Mouse (Mus musculus) CD4-positive, CD25-positive, alpha-beta regulatory T cell, adult 4 months (primary cell): ENCODE measurements around the gene Mcoln1. TPM values are rescaled to one million over a fixed set of nuclear protein-coding genes. Genes with fewer than 3 reads are reported as not detected.

Experiments
- ATAC-seq: one replicate; pipeline ENCODE4 v1.8.0; 2017
- polyA plus RNA-seq, 2 experiments: library from polyadenylated mRNA; unstranded; fragments of 100-300 nt; shearing (Covaris generic); gene quantifications; one replicate each; pipeline ENCODE4 v1.2.1; 2017

The Mcoln1 gene
- polyA plus RNA-seq, 2 experiments from 2014 or later, result 16.1 to 18.6 TPM

- peak; percentile 27 for ATAC-seq
Observed at GRCm38 (mm10) chr8:3499751-3500150, 506 bp upstream of the Mcoln1 start.

DNA sequence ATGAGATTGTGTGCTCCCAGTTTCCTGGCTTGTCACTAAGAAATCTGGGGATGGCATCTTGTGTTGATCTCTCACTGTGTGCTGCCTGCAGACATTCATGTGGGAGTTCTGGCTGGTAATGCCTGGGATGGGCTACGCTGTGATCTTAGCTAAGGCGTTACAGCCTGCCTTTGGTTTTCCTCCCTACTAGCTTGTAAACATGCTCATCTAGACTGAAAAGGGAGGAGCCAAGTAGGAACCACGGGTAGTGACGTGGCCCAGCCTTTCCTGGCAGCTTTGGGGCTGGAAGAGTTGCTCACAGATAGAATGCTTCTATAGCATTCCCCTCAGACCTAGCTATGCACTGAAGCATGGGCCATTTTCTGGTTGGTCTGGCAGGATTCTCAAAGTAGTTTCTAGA lies 2.0 kb downstream of the Mcoln1 start:
- no peak for ATAC-seq

DNA sequence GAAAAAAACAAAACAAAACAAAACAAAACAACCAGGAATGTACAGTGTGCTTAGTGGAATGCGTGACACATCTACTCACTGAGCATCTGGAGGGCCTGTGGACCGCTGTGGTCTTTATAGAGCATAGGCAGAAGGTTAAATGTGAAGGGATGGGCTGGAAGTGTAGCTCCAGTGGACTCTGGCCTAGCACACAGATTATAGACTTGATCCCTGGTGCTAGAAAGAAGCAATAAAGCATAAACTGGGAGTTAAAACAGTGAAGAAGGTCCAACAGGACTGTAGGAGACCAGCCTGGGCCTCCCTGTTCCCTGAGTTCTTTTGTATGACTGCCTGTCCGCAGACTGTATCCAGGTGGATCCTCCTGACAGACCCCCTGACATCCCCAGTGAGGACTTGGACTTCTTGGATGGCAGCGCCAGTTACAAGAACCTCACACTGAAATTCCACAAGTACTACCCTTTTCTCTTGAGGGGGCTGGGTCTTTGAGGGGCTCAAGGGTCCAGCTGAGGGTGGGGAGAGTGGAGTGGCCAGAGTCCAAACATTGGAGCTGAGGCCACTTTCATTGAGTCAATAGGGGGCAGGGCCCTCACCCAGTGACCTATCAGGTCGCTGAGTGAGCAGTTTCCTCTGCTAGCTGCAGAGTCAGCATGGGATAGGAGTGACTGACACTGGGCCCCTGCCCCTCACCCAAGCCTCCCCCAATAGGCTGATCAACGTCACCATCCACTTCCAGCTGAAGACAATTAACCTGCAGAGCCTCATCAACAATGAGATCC lies 7.9 kb downstream of the Mcoln1 start:
- ATAC-seq, result no peak

DNA sequence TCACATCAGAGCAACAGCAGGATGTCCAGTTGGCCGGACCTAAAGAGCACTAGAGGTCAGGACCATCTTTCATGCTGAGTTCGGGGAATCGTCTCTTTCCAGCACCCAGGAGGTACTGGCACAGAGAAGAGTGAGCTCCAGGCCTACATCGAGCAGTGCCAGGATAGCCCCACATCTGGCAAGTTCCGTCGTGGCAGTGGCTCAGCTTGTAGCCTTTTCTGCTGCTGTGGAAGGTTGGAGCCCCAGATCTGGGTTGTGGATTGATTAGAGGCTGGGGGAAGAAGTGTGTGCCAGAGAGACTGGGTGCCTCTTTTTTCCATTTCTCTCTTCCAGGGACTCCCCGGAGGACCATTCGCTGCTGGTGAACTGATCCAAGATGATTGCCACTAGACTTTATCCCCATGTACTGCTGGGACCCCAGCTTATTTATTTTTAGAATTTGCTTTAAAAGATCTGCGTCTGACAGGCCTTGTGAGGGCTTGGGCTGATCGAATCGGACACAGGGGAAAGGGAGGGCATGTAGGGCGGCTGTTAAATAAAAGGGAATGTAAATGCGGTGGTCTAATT lies 14.5 kb downstream of the Mcoln1 start:
- ATAC-seq, result no peak

DNA sequence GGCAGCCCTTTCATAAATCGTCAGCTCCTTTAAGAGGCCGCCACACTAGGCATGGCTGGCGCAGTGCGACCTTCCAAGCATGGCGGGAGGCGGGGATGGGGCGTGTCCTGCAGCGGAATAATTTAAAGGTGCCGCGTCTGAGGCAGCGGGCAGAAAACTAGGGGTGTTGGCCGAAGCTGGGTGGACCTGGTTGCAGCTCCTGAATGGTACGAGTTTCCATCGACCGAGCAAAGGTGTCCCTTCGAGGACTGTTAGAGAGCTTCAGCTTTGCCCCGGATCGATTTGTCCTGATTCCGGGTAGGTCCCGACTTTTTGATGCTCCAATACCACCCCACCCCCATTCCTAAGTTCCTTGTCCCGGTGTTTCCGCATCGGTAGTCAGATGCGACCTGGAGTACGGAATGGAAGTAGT lies 15.0 kb downstream of the Mcoln1 start, which contains the start of gene Pnpla6:
Gene Pnpla6, plus strand, starts transcription at position 125 of the 412 bp plus-strand sequence.
- ATAC-seq, result peak; percentile 65

- peak; percentile 36 for ATAC-seq
Observed at GRCm38 (mm10) chr8:3515771-3516417, 15.6 kb downstream of the Mcoln1 start.

DNA sequence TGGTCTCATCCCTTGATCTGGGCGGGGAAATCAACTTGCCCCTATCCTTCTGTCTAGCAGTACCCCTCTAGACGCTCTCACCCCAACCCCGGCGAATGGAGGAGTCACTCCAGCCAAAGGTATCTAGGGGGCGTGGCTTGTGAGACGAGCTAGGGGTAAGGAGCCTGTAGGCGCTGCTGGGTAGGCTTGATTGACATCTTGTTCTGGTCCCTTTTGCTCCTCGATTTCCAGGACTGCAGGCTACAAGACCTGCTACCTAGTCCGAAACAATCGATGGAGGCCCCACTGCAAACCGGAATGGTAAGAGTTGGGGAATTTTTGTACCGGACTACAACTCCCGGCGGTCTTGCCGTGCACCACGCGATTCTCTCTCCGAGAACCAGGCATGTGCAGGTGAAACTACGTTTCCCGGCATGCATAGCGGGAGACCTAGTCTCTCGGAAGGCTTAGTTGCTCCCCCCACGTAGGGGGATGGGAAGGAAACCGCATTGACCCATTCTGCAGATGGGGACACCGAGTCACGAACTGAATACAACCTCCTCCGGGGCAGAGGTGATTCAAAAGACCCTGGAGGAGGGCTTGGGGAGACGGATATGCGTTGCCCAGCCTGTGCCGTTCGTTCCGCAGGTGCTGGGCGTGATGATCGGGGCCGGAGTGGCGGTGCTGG lies 16.3 kb downstream of the Mcoln1 start:
- ATAC-seq, result peak; percentile 84

- ATAC-seq, result no peak
Observed at GRCm38 (mm10) chr8:3517117-3517495, 16.8 kb downstream of the Mcoln1 start.

DNA sequence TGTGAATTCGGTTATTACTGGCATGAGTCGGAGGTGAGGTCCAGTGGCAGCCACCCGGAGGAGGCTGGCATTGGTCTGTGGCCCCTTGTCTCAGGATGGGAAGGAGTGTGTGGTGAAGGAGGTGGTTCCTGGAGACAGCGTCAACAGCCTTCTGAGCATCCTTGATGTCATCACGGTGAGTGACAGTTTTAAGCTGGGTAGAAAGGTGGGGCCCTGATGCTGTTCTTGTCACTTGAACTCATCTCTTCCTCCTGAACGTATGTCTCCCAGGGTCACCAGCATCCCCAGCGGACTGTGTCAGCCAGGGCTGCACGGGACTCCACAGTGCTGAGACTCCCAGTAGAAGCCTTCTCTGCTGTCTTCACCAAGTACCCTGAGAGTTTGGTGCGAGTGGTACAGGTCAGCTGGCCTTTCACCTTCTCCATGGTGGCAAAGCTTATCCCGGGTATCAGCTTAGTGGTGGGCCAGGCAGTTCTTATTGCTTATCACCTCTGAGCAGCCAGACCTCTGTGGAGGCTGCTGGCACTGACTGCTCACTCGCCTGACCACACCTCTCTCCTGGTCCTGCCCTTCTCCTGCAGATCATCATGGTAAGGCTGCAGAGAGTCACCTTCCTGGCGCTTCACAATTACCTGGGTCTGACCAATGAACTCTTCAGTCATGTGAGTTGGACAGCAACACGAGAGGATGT lies 21.9 kb downstream of the Mcoln1 start:
- no peak for ATAC-seq

DNA sequence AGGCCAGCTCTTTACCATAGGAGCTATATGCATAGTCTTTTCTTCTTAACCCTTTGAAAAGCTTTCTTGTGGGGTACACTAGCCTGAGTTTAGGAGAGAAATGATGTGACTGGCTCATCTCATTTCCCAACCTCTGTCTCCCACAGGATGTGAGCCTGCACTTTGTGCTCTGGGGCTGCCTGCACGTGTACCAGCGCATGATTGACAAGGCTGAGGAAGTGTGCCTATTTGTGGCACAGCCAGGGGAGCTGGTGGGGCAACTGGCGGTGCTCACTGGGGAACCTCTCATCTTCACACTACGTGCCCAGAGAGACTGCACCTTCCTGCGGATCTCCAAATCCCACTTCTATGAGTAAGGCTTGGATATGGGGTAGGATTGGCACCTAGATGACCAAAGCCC lies 30.6 kb downstream of the Mcoln1 start:
- no peak for ATAC-seq

- no peak for ATAC-seq
Observed at GRCm38 (mm10) chr8:3531936-3532335, 31.7 kb downstream of the Mcoln1 start.

DNA sequence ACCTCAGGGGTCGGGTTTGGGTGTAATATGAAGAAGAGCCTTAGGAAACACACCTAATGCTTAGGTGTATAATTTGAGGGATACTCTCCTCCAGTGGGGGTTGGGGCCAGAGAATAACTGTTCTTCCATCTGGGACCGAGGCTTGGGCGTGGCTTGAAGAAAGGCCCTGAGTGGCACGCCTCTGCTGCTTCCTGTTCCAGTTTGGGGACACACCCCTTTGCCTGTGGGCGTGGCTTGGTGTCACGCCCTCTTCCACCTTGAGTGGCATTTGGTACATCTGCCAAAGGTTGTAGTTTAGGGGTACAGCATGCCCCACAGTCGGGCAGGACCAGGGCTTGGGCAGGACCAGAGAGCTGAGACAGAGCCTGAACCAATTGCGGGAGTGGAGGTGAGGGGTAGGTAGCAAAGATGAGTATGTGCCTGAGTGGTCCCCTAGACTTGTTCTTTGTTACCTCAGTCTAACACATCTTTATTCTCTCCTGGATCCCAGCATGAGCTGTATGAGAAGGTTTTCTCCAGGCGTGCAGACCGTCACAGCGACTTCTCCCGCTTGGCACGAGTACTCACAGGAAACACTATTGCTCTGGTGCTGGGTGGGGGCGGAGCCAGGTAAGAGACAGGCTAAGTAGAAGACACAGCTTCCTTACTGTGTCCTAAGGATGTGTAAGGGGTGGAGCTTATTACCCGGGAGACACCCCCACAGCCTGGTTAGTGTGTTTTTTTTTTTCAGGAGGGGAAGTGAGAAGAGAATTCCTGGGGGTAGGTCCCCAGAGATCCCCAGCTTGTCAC lies 36.0 kb downstream of the Mcoln1 start:
- ATAC-seq, result no peak

GRCm38 (mm10) chr8:3536940-3537339 lies 36.7 kb downstream of the Mcoln1 start:
- ATAC-seq, result no peak

- ATAC-seq, result no peak
Observed at GRCm38 (mm10) chr8:3537666-3538065, 37.4 kb downstream of the Mcoln1 start.

- no peak for ATAC-seq
Observed at GRCm38 (mm10) chr8:3539146-3539545, 38.9 kb downstream of the Mcoln1 start.

- no peak for ATAC-seq
Observed at GRCm38 (mm10) chr8:3540076-3540475, 39.8 kb downstream of the Mcoln1 start.

DNA sequence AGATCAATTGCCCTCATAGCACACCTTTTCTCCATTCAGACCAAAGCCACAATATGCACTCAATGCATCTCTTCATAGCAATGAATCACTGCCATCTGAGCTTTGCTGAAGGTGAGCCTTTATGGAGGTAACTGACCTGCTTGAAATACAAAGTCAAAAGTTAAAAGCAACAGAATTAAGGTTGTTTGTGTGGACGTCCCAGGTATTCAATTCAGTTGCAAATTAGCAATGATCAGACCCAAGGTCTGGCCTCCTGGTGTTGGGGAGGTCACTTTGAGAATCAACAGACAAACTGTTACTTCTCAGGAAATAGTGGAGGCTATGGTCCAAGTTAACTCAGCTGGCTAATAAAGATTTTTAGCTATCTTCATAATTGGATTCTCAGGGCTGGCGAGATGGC lies 46.3 kb downstream of the Mcoln1 start:
- no peak for ATAC-seq

DNA sequence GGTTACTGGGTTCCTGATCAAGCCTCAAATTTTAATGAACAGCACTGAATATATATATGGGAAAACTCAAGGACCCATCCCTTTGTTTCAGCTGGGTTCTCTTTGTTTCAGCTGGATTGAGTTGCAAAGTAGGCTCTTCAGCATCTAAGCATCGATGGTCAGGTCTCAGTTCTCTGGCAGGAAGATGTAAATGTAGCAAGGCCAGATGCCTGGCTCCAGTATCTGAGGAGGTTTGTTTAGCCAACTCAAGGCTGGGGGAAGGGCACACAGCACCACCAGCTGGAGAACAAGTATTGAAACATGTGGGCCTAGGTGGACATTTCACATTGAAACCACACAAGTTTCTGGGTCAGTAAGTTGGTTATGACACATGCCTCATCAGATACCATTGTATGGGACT lies 52.0 kb downstream of the Mcoln1 start:
- no peak for ATAC-seq

GRCm38 (mm10) chr8:3556114-3556513 lies 55.9 kb downstream of the Mcoln1 start:
- ATAC-seq, result no peak
